Mouse (Mus musculus) thymus, adult 2 months (tissue): ENCODE data around the gene Ifit1.
"Not testable (repeated sequence)": the region's sequence is repeated elsewhere in the genome, so short reads cannot be mapped to it uniquely, and the experiment has no call there.

Experiments
- CTCF ChIP-seq: fragments of 200-500 bp; IDR thresholded peaks from 2 replicates; pipeline ENCODE4 v1.5.1; 2012; ENCODE audit warnings: mild to moderate bottlenecking, control low read depth, low read length, moderate library complexity, borderline replicate concordance; ENCODE audit not compliant: control insufficient read depth, poor library complexity, insufficient read depth; ENCODE audit errors: extremely low read depth
- POLR2A ChIP-seq: fragments of 200-500 bp; IDR thresholded peaks from 2 replicates; pipeline ENCODE4 v1.6.1; 2012; ENCODE audit warnings: mild to moderate bottlenecking, low read length, control low read depth, moderate library complexity; ENCODE audit not compliant: control insufficient read depth, poor library complexity, insufficient read depth; ENCODE audit errors: extremely low read depth

DNA sequence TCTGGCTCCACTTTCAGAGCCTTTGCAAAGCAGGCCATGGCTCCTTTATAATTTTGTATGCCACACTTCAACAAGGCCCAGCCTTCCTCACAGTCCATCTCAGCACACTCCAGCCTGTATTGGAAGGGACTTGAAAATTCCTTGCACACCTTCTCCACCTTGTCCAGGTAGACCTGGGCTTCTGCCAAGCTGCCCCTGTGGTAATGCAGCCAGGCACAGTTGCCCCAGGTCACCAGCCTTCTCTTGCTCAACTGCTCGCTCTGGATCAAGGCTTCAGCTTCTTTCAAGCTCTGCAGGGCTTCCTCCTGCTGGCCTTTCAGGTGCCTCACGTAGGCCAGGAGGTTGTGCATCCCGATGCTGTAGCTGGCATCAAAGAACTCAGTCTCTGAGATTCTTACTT lies 46.1 kb upstream of the Ifit1 start:
- TF ChIP-seq CTCF, POLR2A: not testable (repeated sequence)
